9 mouse cellular contexts compared by ENCODE assay signal in the genomic region with DNA sequence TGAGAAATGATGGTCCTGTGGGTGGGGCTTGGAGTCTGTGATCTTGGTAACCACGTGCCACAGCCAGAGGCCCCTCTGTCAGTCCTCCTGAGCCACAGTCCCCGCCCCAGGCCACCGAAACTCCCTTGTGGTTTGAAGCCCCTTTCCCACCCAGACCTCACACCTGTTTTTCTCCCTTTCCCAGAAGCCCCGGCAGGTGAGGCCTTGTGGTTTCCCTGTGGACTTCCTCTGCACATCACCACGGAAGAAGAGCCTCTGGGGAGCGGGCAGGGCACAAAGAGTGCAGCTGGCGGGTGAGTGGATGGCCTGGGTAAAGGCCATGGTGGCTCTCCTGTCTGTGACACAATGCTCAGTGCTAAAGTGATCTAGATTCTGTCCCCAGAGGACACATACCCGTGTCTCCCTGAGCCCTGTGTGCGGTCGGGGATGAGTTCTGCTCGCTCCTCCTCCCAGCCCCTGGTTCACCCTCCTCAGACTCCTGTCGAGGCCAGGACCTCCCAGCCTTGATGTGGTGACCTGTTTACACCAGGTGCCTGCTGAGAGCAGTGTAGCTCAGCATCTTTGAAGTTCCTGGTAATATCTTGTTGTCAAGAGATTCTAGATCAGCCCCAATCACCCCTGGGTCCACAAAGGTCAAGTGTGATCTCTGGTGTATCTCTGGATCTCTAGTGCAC. TPM values are rescaled to one million over a fixed set of nuclear protein-coding genes. Genes with fewer than 3 reads are reported as not detected.
DNase-seq lines count a peak whose midpoint lies in the region; ATAC-seq lines count a peak whose summit lies in the region.
"Had no signal": no experiment of that assay in that cellular context is flagged by ENCODE, and none has a peak within 500 bp of the region (broad histone marks: within the 10 kb centered on the region; RNA-seq: fewer than 3 reads in every experiment).

No protein-coding gene starts in this region.

- intact Hi-C loops in left cerebral cortex, postnatal 25 days (cut with DNase I), result loop anchor here (2.0 to 5.0 kb wide), 2 partner anchors 97 to 350 kb away; no protein-coding TSS in a partner anchor

- 66% methylated on average over 12 of the region's 12 CpGs for WGBS in kidney, embryonic 16.5 days
- 63% methylated on average over 12 of the region's 12 CpGs for WGBS in kidney, embryonic 14.5 days
- 63% methylated on average over 12 of the region's 12 CpGs for WGBS in hindbrain, embryonic 13.5 days

- no peak for ATAC-seq in kidney, embryonic 16.5 days (ENCODE audit: low FRiP score, low TSS enrichment)
- no peak for ATAC-seq in kidney, embryonic 14.5 days (ENCODE audit: low FRiP score, low TSS enrichment)
- ATAC-seq in hindbrain, embryonic 13.5 days (ENCODE audit: low FRiP score), result no peak
- ATAC-seq in monocyte, adult 5-6 weeks (replicated peaks; ENCODE audit: insufficient number of reproducible peaks, low FRiP score, low TSS enrichment, poor library complexity, severe bottlenecking), result no peak

- peaks cover 17% of the 10 kb centered on the region for H3K4me1 ChIP-seq in kidney, embryonic 16.5 days (ENCODE audit: insufficient read depth, low read length)
- no peaks in the 10 kb centered on the region for H3K4me1 ChIP-seq in kidney, embryonic 14.5 days (ENCODE audit: control insufficient read depth, insufficient read depth, low read length)
- peaks cover 27% of the 10 kb centered on the region for H3K4me1 ChIP-seq in hindbrain, embryonic 13.5 days (replicated peaks)
- H3K4me1 ChIP-seq in megakaryocyte, embryonic 14.5 days, result peaks cover 58% of the 10 kb centered on the region

- no peaks in the 10 kb centered on the region for H3K9me3 ChIP-seq in kidney, embryonic 16.5 days (ENCODE audit: low read length)
- H3K9me3 ChIP-seq in kidney, embryonic 14.5 days (ENCODE audit: control insufficient read depth, low read length), result no peaks in the 10 kb centered on the region
- H3K9me3 ChIP-seq in hindbrain, embryonic 13.5 days, result no peaks in the 10 kb centered on the region
- no peaks in the 10 kb centered on the region for H3K9me3 ChIP-seq in megakaryocyte, embryonic 14.5 days

- no peaks in the 10 kb centered on the region for H3K36me3 ChIP-seq in kidney, embryonic 16.5 days (ENCODE audit: insufficient read depth, low read length)
- H3K36me3 ChIP-seq in kidney, embryonic 14.5 days (ENCODE audit: control insufficient read depth, insufficient read depth, low read length), result no peaks in the 10 kb centered on the region
- H3K36me3 ChIP-seq in hindbrain, embryonic 13.5 days, result no peaks in the 10 kb centered on the region
- H3K36me3 ChIP-seq in megakaryocyte, embryonic 14.5 days (replicated peaks; ENCODE audit: low read length), result peaks cover 29% of the 10 kb centered on the region

- H3K9ac ChIP-seq in kidney, embryonic 16.5 days (replicated peaks; ENCODE audit: low read length), result no peak overlapping the region
- H3K9ac ChIP-seq in kidney, embryonic 14.5 days (ENCODE audit: low read depth, low read length), result no peak overlapping the region
- H3K9ac ChIP-seq in hindbrain, embryonic 13.5 days, result peak overlapping the region; percentile 88; the same call in 1 of the 2 replicates

- DNase-seq in thymus, adult 18-20 months, result peak; percentile 93 to 96
- no peak for DNase-seq in frontal cortex, postnatal 14 days (ENCODE audit: low spot score in 2 of 2)
- no peak for DNase-seq in left cerebral cortex, postnatal 25 days (ENCODE audit: low spot score in 2 of 2)

- no peaks in the 10 kb centered on the region for H3K27me3 ChIP-seq in kidney, embryonic 16.5 days (ENCODE audit: insufficient read depth, low read length)
- no peaks in the 10 kb centered on the region for H3K27me3 ChIP-seq in kidney, embryonic 14.5 days (ENCODE audit: control insufficient read depth, insufficient read depth, low read length)
- 0 out of 2 replicates have a peak, but pooled peaks cover 16% of the 10 kb centered on the region for H3K27me3 ChIP-seq in hindbrain, embryonic 13.5 days
- H3K27me3 ChIP-seq in megakaryocyte, embryonic 14.5 days (replicated peaks), result peaks cover 27% of the 10 kb centered on the region

- no peak overlapping the region for H3K4me3 ChIP-seq in kidney, embryonic 16.5 days (ENCODE audit: low read length)
- no peak overlapping the region for H3K4me3 ChIP-seq in kidney, embryonic 14.5 days (ENCODE audit: low read length)
- H3K4me3 ChIP-seq in hindbrain, embryonic 13.5 days, result peak overlapping the region; percentile 72; the same call in 1 of the 2 replicates
- peak overlapping the region; percentile 91 for H3K4me3 ChIP-seq in megakaryocyte, embryonic 14.5 days (replicated peaks)

- H3K4me2 ChIP-seq in kidney, embryonic 16.5 days (replicated peaks; ENCODE audit: low read depth, low read length), result peak overlapping the region; percentile 96; the same call in 1 of the 2 replicates
- no peak overlapping the region for H3K4me2 ChIP-seq in kidney, embryonic 14.5 days (replicated peaks; ENCODE audit: low read depth, low read length)
- H3K4me2 ChIP-seq in hindbrain, embryonic 13.5 days, result peak overlapping the region; percentile 95

- H3K27ac ChIP-seq in kidney, embryonic 16.5 days (ENCODE audit: low read length), result no peak overlapping the region
- no peak overlapping the region for H3K27ac ChIP-seq in kidney, embryonic 14.5 days (ENCODE audit: low read depth, low read length)
- H3K27ac ChIP-seq in hindbrain, embryonic 13.5 days, result no peak overlapping the region

RNA-seq across cellular contexts. Expression of gene Tha1, which starts 1.2 kb away (rescaled TPM):
- 6.9 and 7.7 TPM in 2 replicates for polyA plus RNA-seq in kidney, embryonic 16.5 days (2015; fragmentation: Nextera tagmentation; extraction: Ambion mirVana)
- 4.3 and 5.1 TPM in 2 replicates for polyA plus RNA-seq in kidney, embryonic 14.5 days (2014; fragmentation: Nextera tagmentation; extraction: Ambion mirVana)
- polyA plus RNA-seq in hindbrain, embryonic 13.5 days (2015; fragmentation: Nextera tagmentation; extraction: Ambion mirVana), result 3.2 and 3.3 TPM in 2 replicates
- 6.0 and 6.4 TPM in 2 replicates for polyA plus RNA-seq in megakaryocyte, embryonic 14.5 days (2012; ENCODE audit: insufficient read depth, low replicate concordance)
- 1.6 to 6.4 TPM (median 1.9 TPM) in 3 replicates for total RNA-seq in monocyte, adult 5-6 weeks (2017)
- total RNA-seq in left cerebral cortex, postnatal 25 days (2021), result 1 to 10 TPM; 3.8 to 4.0 TPM

RNA-seq across cellular contexts. Expression of gene Tmem235, which starts 11.5 kb away (rescaled TPM):
- not detected in 2 replicates for polyA plus RNA-seq in kidney, embryonic 16.5 days (2015; fragmentation: Nextera tagmentation; extraction: Ambion mirVana)
- not detected in 2 replicates for polyA plus RNA-seq in kidney, embryonic 14.5 days (2014; fragmentation: Nextera tagmentation; extraction: Ambion mirVana)
- not detected in 2 replicates for polyA plus RNA-seq in hindbrain, embryonic 13.5 days (2015; fragmentation: Nextera tagmentation; extraction: Ambion mirVana)
- 0.07 TPM in 1 of 2 replicates, not detected in the other for polyA plus RNA-seq in megakaryocyte, embryonic 14.5 days (2012; ENCODE audit: insufficient read depth, low replicate concordance)
- total RNA-seq in monocyte, adult 5-6 weeks (2017), result not detected in 3 replicates
- total RNA-seq in left cerebral cortex, postnatal 25 days (2021), result under 1 TPM in 1 of 2 experiments, not detected in 1; 0.23 TPM
- total RNA-seq: liver, adult 2 months had no signal
- polyA plus RNA-seq: liver, adult 2 months had no signal

RNA-seq across cellular contexts. Expression of gene Birc5, which starts 23.0 kb away (rescaled TPM):
- polyA plus RNA-seq in kidney, embryonic 16.5 days (2015; fragmentation: Nextera tagmentation; extraction: Ambion mirVana), result 284 and 298 TPM in 2 replicates
- polyA plus RNA-seq in kidney, embryonic 14.5 days (2014; fragmentation: Nextera tagmentation; extraction: Ambion mirVana), result 350 and 420 TPM in 2 replicates
- polyA plus RNA-seq in hindbrain, embryonic 13.5 days (2015; fragmentation: Nextera tagmentation; extraction: Ambion mirVana), result 56.0 and 57.4 TPM in 2 replicates
- 58.9 and 69.8 TPM in 2 replicates for polyA plus RNA-seq in megakaryocyte, embryonic 14.5 days (2012; ENCODE audit: insufficient read depth, low replicate concordance)
- 2.5 to 3.4 TPM (median 2.7 TPM) in 3 replicates for total RNA-seq in monocyte, adult 5-6 weeks (2017)
- 1 to 10 TPM in 1 of 2 experiments, under 1 TPM in 1; 0.62 to 1.2 TPM for total RNA-seq in left cerebral cortex, postnatal 25 days (2021)

RNA-seq across cellular contexts. Expression of gene Tk1, which starts 46.2 kb away (rescaled TPM):
- polyA plus RNA-seq in kidney, embryonic 16.5 days (2015; fragmentation: Nextera tagmentation; extraction: Ambion mirVana), result 128 and 136 TPM in 2 replicates
- polyA plus RNA-seq in kidney, embryonic 14.5 days (2014; fragmentation: Nextera tagmentation; extraction: Ambion mirVana), result 129 and 174 TPM in 2 replicates
- polyA plus RNA-seq in hindbrain, embryonic 13.5 days (2015; fragmentation: Nextera tagmentation; extraction: Ambion mirVana), result 25.3 and 26.0 TPM in 2 replicates
- polyA plus RNA-seq in megakaryocyte, embryonic 14.5 days (2012; ENCODE audit: insufficient read depth, low replicate concordance), result 12.9 and 17.2 TPM in 2 replicates
- total RNA-seq in monocyte, adult 5-6 weeks (2017), result 2.4 to 5.5 TPM (median 3.0 TPM) in 3 replicates
- under 1 TPM; 0.60 to 0.94 TPM for total RNA-seq in left cerebral cortex, postnatal 25 days (2021)

RNA-seq across cellular contexts. Expression of gene Afmid, which starts 46.3 kb away (rescaled TPM):
- polyA plus RNA-seq in kidney, embryonic 16.5 days (2015; fragmentation: Nextera tagmentation; extraction: Ambion mirVana), result 5.8 and 6.1 TPM in 2 replicates
- 3.6 and 4.1 TPM in 2 replicates for polyA plus RNA-seq in kidney, embryonic 14.5 days (2014; fragmentation: Nextera tagmentation; extraction: Ambion mirVana)
- polyA plus RNA-seq in hindbrain, embryonic 13.5 days (2015; fragmentation: Nextera tagmentation; extraction: Ambion mirVana), result 4.2 and 4.9 TPM in 2 replicates
- polyA plus RNA-seq in megakaryocyte, embryonic 14.5 days (2012; ENCODE audit: insufficient read depth, low replicate concordance), result 1.8 and 2.6 TPM in 2 replicates
- total RNA-seq in monocyte, adult 5-6 weeks (2017), result 6.3 to 21.1 TPM (median 12.4 TPM) in 3 replicates
- total RNA-seq in left cerebral cortex, postnatal 25 days (2021), result 1 to 10 TPM; 4.6 to 6.7 TPM

Comparison
In these comparisons a context has a peak if more than half of its experiments do, and no peak if none do; other contexts are left out.
1. H3K4me3 ChIP-seq: peak in hindbrain, embryonic 13.5 days (single experiment) and megakaryocyte, embryonic 14.5 days (single experiment); none in kidney, embryonic 16.5 days (single experiment) and kidney, embryonic 14.5 days (single experiment).
2. DNase-seq: peak in thymus, adult 18-20 months (2 of 2); none in frontal cortex, postnatal 14 days (0 of 2) and left cerebral cortex, postnatal 25 days (0 of 2).